Mouse (Mus musculus) ES-E14 (cell line): ENCODE measurements around the gene Endog. TPM values are rescaled to one million over a fixed set of nuclear protein-coding genes. Genes with fewer than 3 reads are reported as not detected.

ENCODE experiments used
- DNase-seq: peaks from one replicate; pipeline ENCODE4 v3.0.0-alpha.2; 2013; ENCODE audit warnings: low read depth, low spot score
- H3K27ac ChIP-seq: 2 replicates; pipeline ENCODE4 v1.5.1; 2012; ENCODE audit warnings: low read depth, mild to moderate bottlenecking, low read length, moderate library complexity, mixed read lengths; ENCODE audit not compliant: poor library complexity, insufficient read depth, severe bottlenecking
- H3K36me3 ChIP-seq: 2 replicates; pipeline ENCODE4 v1.6.1; 2012; ENCODE audit warnings: mild to moderate bottlenecking, low read length, moderate library complexity, mixed read lengths; ENCODE audit not compliant: control insufficient read depth, poor library complexity, insufficient read depth, severe bottlenecking
- H3K4me1 ChIP-seq, 2 experiments: fragments of 150-350 bp in 1 of 2; sonication (generic) in 1 of 2; 2 replicates each; pipeline ENCODE4 v1.6.1; 2012; ENCODE audit warnings: low read length in 2 of 2, mild to moderate bottlenecking in 1 of 2, mixed read lengths in 1 of 2; ENCODE audit not compliant: control insufficient read depth in 2 of 2, insufficient read depth in 2 of 2, poor library complexity in 1 of 2
- H3K4me3 ChIP-seq, 2 experiments: fragments of 150-350 bp in 1 of 2; sonication (generic) in 1 of 2; 2 replicates each; pipeline ENCODE4 v1.5.1; 2012; ENCODE audit warnings: low read length in 2 of 2, low read depth in 1 of 2, mild to moderate bottlenecking in 1 of 2, mixed read lengths in 1 of 2; ENCODE audit not compliant: insufficient read depth in 1 of 2, poor library complexity in 1 of 2, severe bottlenecking in 1 of 2
- H3K9ac ChIP-seq: 2 replicates; pipeline ENCODE4 v1.6.1; 2012; ENCODE audit warnings: low read depth, mild to moderate bottlenecking, low read length, mixed read lengths; ENCODE audit not compliant: poor library complexity, insufficient read depth, severe bottlenecking
- H3K9me3 ChIP-seq: fragments of 150-350 bp; sonication (generic); 2 replicates; pipeline ENCODE4 v1.6.1; 2012; ENCODE audit warnings: low read depth, mild to moderate bottlenecking, low read length; ENCODE audit not compliant: control insufficient read depth, insufficient read depth
- CHD2 ChIP-seq: IDR thresholded peaks from 2 replicates; pipeline ENCODE4 v1.6.1; 2014; ENCODE audit warnings: mild to moderate bottlenecking, low read depth, low read length, inconsistent platforms
- HCFC1 ChIP-seq: IDR thresholded peaks from 2 replicates; pipeline ENCODE4 v1.6.1; 2012; ENCODE audit warnings: low read length, inconsistent platforms, borderline replicate concordance; ENCODE audit not compliant: insufficient read depth
- MAFK ChIP-seq: IDR thresholded peaks from 2 replicates; pipeline ENCODE4 v1.6.1; 2014; ENCODE audit warnings: mild to moderate bottlenecking, low read depth, low read length, inconsistent platforms; ENCODE audit not compliant: insufficient read depth
- ZC3H11A ChIP-seq: IDR thresholded peaks from 2 replicates; pipeline ENCODE4 v1.6.1; 2012; ENCODE audit warnings: low read depth, mild to moderate bottlenecking, inconsistent platforms, low read length, borderline replicate concordance
- ZNF384 ChIP-seq: IDR thresholded peaks from 2 replicates; pipeline ENCODE4 v1.6.1; 2012; ENCODE audit warnings: low read depth, low read length, inconsistent platforms
- in situ Hi-C, 2 experiments: fragments of 600-800 bp; cut with MboI; formaldehyde crosslinking; loops; one replicate each; pipeline ENCODE4 v1.15.1; 2025; ENCODE audit warnings: low sequenced_read_pairs in 2 of 2, inconsistent platforms in 1 of 2; ENCODE audit not compliant: unreplicated experiment in 2 of 2
- total RNA-seq: library from RNA; depleted of rRNA; stranded (reverse); fragments of 300-350 nt; gene quantifications from 2 replicates; pipeline ENCODE4 v1.2.3, GENCODE M21; 2012; rRNA removed

Endog gene
- total RNA-seq, 1 experiment, result 18.9 TPM

GRCm38 (mm10) chr2:30215493-30215892 lies 44.2 kb downstream of the Endog start:
- no peak overlapping the region for H3K4me3 ChIP-seq
- no peak for TF ChIP-seq CHD2
- TF ChIP-seq ZNF384, result no peak
- TF ChIP-seq MAFK, result no peak
- TF ChIP-seq ZC3H11A, result no peak
- no peak for TF ChIP-seq HCFC1
- H3K9me3 ChIP-seq, result peaks cover 6% of the 10 kb centered on the region; the same call in 1 of the 2 replicates
- in situ Hi-C loops, result no loop called here
- H3K4me1 ChIP-seq, result peaks cover under 1 to 6% of the 10 kb centered on the region in 2 experiments; a peak in 1 of 4 replicates
- no peak overlapping the region for H3K27ac ChIP-seq
- H3K36me3 ChIP-seq, result no peaks in the 10 kb centered on the region
- no peak for DNase-seq
- no peak overlapping the region for H3K9ac ChIP-seq

- H3K4me3 ChIP-seq, result no peak overlapping the region
- TF ChIP-seq ZNF384 (no peak), ZC3H11A (no peak)
- no peaks in the 10 kb centered on the region for H3K36me3 ChIP-seq
- in situ Hi-C loops, result no loop called here
- peaks cover 0 to 4% of the 10 kb centered on the region in 2 experiments; a peak in 1 of 4 replicates for H3K4me1 ChIP-seq
- H3K9me3 ChIP-seq, result peaks cover 6% of the 10 kb centered on the region; the same call in 1 of the 2 replicates
- no peak overlapping the region for H3K27ac ChIP-seq
- DNase-seq, result no peak
- no peak overlapping the region for H3K9ac ChIP-seq
Observed at GRCm38 (mm10) chr2:30216293-30216692, 45.0 kb downstream of the Endog start.

Other genes starting within 250 kb of the Endog start
- gene Gle1, start 236.1 kb upstream of the Endog start, total RNA-seq, result 64.8 and 69.0 TPM in 2 replicates
- 340 and 423 TPM in 2 replicates for gene Sptan1, start 205.9 kb upstream of the Endog start, total RNA-seq
- gene Wdr34, start 122.6 kb upstream of the Endog start, total RNA-seq, result 22.6 and 35.2 TPM in 2 replicates
- gene Set, start 114.1 kb upstream of the Endog start, total RNA-seq, result 695 and 901 TPM in 2 replicates
- 19.1 and 24.3 TPM in 2 replicates for gene Pkn3, start 93.8 kb upstream of the Endog start, total RNA-seq
- gene Zdhhc12, start 77.8 kb upstream of the Endog start, total RNA-seq, result 133 and 202 TPM in 2 replicates
- 11.4 and 16.2 TPM in 2 replicates for gene Zer1, start 46.9 kb upstream of the Endog start, total RNA-seq
- gene Tbc1d13, start 37.7 kb upstream of the Endog start, total RNA-seq, result 62.4 and 65.9 TPM in 2 replicates
- gene Spout1, start 7.0 kb downstream of the Endog start, total RNA-seq, result 46.5 and 66.9 TPM in 2 replicates
- 5.2 and 7.7 TPM in 2 replicates for gene Kyat1, start 34.4 kb downstream of the Endog start, total RNA-seq
- 26.6 and 35.1 TPM in 2 replicates for gene Lrrc8a, start 66.2 kb downstream of the Endog start, total RNA-seq
- 0.76 and 1.4 TPM in 2 replicates for gene Gm28035, start 69.1 kb downstream of the Endog start, total RNA-seq
- gene Phyhd1, start 94.7 kb downstream of the Endog start, total RNA-seq, result 2.7 and 5.5 TPM in 2 replicates
- not detected in 2 replicates for gene Gm28038, start 109.5 kb downstream of the Endog start, total RNA-seq
- gene Dolk, start 114.8 kb downstream of the Endog start, total RNA-seq, result 25.2 and 31.6 TPM in 2 replicates
- gene Nup188, start 114.9 kb downstream of the Endog start, total RNA-seq, result 84.5 and 115 TPM in 2 replicates
- 64.8 and 90.3 TPM in 2 replicates for gene Sh3glb2, start 187.8 kb downstream of the Endog start, total RNA-seq
- gene Miga2, start 192.7 kb downstream of the Endog start, total RNA-seq, result 46.0 and 57.4 TPM in 2 replicates
- gene Dolpp1, start 220.8 kb downstream of the Endog start, total RNA-seq, result 55.6 and 87.0 TPM in 2 replicates
- 5.3 and 5.8 TPM in 2 replicates for gene Crat, start 244.3 kb downstream of the Endog start, total RNA-seq
- gene Ptpa, start 244.5 kb downstream of the Endog start, total RNA-seq, result 97.9 and 103 TPM in 2 replicates